Mouse (Mus musculus) spleen, adult 2 months (tissue): ENCODE results near the gene Hpf1.

Source experiments
- CTCF ChIP-seq: fragments of 200-500 bp; IDR thresholded peaks from 2 replicates; pipeline ENCODE4 v1.5.1; 2011; ENCODE audit warnings: mild to moderate bottlenecking, inconsistent platforms; ENCODE audit not compliant: insufficient read depth, insufficient read length, insufficient replicate concordance; ENCODE audit errors: extremely low read depth
- POLR2A ChIP-seq: fragments of 200-500 bp; IDR thresholded peaks from 2 replicates; pipeline ENCODE4 v1.6.1; 2011; ENCODE audit warnings: low read depth, low read length, inconsistent platforms

DNA sequence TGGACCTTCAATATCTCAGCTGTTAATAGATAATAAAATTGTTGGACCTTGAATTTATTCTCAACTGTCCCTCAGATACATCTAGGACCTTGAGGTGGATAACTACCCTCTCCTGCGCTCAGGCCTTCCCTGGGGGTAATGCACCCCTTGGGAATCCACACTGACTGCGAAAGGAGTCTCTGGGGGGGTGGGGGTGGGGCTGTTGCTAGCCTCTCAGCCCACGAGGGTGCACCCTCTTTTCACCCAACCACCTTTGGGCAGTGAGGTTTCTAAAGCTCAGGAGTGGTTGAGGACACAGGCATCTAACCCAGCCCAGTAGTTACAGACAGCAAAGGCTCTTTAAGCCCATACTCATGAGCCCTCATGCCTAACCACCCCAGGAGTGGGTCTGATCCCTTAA, 29.5 kb upstream of the Hpf1 start:
- TF ChIP-seq POLR2A (no peak), CTCF (no peak)
